Mouse (Mus musculus): ENCODE measurements at regions not wholly inside any gene's neighbourhood (a gene's known extent, or its start where the extent isn't known, plus 50 kb on each side); places are given as distances from the start of the nearest gene placed in this dataset.

GRCm38 (mm10) chr11:64760626-64761025, 218.2 kb upstream of the Elac2 start:
- no peak for TF ChIP-seq HCFC1 (IDR thresholded peaks at IDR 0.05; ENCODE audit: borderline replicate concordance, insufficient read depth, low read length)
- TF ChIP-seq ZC3H11A (IDR thresholded peaks at IDR 0.05; ENCODE audit: borderline replicate concordance, low read depth, low read length), result no peak
- no peak for TF ChIP-seq MAFK (IDR thresholded peaks at IDR 0.05; ENCODE audit: insufficient read depth, low read depth, low read length)
- no peak for TF ChIP-seq ZNF384 (IDR thresholded peaks at IDR 0.05; ENCODE audit: low read depth, low read length)
